Mouse (Mus musculus) frontal cortex, adult 2 months (tissue): ENCODE measurements at regions not wholly inside any gene's neighbourhood (a gene's known extent, or its start where the extent isn't known, plus 50 kb on each side); places are given as distances from the start of the nearest gene placed in this dataset.
"Not testable (repeated sequence)": the region's sequence is repeated elsewhere in the genome, so short reads cannot be mapped to it uniquely, and the experiment has no call there.

Experiments
- DNase-seq, 2 experiments: peaks; one replicate each; pipeline ENCODE4 v3.0.0; 2022; ENCODE audit warnings: low spot score in 1 of 2; ENCODE audit errors: extremely low spot score in 1 of 2

DNA sequence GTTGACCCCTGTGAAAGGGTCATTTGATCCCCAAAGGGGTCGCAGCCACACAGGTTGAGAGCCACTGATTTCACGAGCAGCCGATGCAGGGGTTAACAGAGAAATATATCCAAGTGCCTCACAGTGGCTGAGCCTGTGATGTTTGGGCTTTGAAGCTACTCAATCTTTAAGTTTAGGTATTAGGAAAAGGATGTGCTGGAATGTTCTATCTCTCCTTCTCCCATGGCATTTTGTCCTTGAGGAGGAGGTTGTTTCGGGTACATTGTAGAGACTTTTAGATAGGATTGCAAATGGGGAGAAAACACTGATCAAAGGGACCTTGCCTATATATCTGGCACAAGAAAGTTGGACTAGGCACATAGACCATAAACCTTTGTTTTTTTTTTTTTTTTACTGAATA, 88.6 kb upstream of the Cpsf6 start:
- no peak for DNase-seq

DNA sequence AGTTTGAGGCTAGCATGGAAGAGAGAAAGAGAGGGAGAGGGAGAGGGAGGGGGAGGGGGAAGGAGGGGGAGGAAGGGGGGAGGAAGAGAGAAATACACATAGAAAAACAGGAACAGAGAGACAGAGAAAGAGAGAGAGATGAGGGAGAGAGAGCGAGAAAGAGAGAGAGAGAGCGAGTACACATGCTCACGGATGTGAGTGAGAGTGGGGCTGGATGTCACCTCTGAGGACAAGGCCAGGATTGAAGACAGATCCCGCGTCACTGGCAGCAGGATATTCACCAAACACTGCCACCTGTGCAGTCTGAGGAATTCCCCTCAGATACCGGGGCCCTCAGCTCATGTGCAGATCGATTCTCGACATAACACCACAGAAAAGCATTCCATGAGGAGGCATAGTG, 87.3 kb upstream of the Cpsf6 start:
- no peak for DNase-seq

DNA sequence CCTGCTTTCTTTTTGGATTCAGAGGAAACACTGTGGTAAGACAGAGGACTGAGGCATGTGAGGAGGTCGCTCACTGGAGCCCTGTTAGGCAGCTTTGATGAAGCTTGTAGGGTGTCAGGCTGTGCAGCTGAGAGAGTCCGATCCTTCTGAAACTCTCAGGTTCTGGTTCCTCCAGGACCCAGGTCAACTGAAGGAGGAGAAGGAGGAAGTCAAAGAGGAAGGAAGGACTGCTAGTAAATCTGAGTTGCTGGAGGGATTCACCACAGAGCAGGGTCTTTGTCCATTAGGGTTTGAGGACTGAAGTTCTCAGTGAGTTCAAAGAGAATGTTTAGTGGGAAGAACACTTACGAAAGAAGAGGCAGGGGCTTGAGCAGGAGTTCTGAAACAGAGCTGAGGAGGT, 86.6 kb upstream of the Cpsf6 start:
- DNase-seq, result no peak

DNA sequence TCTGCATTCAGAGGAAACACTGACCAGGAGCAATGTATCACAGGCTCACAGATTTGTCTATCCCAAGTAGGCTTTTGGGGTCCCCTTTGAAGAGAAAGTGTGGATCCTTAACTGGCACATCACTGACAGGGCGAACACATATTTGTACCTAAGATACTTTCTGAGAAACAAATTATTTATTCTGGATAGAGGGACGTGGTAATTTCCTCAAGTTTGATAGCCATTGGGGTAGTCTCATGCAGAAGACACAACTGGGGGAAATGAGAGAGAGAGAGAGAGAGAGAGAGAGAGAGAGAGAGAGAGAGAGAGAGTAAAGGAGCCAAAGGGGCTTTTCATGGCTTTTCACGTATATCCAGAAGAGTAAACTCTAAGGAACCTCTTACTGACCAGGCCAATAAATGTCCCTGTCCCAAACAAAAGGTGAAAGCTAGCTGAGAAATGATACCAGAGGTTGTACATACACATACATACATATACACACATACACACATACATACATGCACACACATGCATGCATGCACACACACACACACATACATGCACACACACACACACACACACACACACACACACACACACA, 85.9 kb upstream of the Cpsf6 start:
- DNase-seq, result no peak

DNA sequence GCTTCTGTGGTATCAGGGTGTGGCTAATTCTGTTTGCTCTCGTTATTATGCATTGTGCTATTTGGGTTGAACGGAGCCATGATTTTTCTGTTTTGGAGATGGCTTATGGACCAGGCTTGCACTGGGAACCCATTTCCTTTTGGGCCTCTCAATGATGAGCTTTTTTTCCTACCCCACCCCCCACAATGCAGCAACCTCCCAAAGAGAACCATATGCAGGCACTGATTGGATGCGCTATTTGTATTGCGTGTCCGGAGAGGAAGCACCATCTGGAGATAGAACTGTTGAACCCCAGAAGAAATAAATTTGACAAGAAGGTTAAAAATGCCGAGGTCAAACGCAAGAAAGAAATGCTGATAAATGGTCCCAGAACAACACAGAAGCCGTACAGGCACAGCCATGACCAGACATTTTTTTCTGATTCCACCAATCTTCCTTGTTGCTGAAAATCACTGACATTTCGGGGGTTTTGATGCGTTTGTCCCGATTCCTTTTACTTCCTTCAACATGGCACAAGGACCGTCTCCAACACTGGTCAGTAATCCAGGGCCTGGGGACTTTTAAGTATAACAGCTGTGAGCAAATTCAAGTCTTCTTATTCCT, 85.3 kb upstream of the Cpsf6 start:
- no peak for DNase-seq

DNA sequence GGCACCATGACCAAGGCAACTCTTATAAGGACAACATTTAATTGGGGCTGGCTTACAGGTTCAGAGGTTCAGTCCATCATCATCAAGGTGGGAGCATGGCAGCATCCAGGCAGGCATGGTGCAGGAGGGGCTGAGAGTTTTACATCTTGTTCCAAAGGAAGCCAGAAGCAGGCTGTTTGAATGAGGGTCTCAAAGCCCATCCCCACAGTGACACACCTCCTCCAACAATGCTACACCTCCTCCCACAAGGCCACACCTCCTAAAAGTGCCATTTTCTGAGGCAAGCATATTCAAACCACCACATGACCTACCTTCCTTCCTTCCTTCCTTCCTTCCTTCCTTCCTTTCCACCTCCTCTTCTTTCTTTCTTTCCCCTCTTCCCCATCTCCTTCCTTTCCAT, 84.5 kb upstream of the Cpsf6 start:
- not testable (repeated sequence) for DNase-seq

DNA sequence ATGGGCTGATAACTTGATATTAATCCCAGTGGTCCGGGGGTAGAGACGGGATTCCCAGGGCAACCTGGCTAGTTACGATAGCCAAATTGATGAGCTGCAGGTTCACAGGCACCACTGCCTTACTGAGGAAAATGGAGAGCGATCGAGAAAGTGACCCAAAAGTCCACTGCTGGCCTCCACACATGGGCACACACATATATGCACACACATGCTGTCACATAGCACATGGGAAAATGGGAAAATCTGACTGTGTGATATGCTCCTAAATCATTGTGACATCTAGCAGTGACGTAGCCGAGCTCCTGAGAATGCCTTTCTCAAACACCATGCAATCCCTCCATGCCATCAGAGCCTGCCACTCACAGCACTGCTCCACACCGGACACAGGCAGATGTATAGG, 83.8 kb upstream of the Cpsf6 start:
- no peak for DNase-seq

DNA sequence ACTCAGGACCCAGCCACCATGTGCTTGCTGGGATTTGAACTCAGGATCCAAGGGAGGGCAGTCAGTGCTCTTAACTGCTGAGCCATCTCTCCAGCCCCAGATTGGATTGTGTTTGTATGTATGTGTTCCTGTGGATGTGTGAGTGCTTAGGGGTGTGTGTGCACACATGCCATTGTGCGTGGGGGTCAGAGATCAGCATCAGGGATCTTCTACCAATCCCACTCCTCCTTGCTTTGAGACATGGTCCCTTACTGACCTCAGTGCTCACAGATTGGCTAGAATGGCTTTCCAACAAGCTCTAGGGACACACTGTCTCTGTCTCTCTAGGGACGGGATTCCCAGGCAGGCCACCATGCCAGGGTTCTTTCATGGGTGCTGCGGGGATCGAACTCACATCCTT, 83.1 kb upstream of the Cpsf6 start:
- DNase-seq, result no peak

DNA sequence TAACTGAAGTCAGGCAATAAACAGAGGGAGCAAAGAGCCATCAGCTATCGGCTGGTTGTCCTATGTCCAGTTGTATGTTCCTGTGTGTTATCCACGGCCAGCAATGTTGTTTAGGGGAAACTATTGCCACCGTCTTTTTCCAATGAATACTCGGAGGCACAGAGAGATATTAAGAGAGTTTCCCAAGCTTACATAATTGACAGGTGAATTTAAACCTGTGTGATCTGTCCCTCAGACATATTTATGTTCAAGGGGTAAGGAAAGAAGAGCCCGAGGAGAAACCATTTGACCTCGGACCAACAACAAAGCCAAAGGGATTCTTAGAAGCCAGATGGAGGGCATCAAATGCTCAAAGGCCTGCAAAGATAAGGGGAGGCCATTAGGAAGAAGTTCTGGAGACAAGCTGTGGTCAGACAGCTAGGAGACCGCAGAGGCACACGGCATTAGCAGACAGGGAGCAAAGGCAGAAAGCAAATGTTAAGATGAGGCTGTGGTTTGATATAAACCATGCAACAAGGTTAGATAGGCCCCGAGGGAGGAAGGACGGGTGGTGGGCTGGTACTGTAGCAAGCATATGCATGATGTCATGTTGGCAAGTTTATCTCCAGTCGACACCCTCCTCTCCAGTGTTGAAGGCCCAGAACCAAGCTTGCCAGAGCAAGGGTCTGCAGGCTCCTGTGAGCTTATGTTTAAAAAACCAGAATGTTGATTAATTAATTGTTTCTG, 82.1 kb upstream of the Cpsf6 start:
- no peak for DNase-seq

DNA sequence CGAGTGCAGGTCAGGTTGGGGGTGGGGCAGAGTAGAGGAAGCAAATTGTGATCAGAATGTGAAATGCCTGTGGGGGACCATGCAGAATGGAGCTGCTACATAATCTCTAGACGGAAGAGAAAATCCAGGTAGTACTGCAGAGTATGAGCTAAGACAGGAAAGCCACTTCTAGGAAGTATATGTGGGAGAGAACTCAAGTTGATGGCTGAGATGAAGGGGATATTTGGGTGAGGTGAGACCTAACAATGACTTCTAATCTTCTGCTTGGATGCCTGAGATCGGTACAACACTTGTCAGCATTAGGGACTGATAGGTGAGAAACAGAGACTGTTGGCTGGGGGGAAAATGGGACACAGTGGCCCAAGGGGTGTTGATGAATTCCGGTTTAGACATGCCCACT, 81.4 kb upstream of the Cpsf6 start:
- no peak for DNase-seq

DNA sequence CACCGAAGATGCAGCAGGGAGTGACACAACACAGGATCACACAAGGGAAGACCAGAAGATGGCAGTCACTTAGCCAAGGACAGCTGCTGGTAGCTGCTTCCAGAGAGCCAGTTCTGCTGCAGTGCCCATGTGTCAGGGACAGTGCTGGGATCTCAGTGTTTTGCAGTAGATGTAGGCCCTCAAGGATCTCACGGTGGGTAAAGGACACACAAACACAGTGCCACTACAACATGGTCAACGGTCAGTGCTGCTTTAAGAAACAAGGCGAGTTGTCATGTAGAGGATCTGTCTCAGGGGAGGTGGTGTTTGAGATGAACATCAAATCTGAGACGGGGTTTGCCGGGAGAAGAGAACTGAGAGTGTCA, 80.5 kb upstream of the Cpsf6 start:
- no peak for DNase-seq

DNA sequence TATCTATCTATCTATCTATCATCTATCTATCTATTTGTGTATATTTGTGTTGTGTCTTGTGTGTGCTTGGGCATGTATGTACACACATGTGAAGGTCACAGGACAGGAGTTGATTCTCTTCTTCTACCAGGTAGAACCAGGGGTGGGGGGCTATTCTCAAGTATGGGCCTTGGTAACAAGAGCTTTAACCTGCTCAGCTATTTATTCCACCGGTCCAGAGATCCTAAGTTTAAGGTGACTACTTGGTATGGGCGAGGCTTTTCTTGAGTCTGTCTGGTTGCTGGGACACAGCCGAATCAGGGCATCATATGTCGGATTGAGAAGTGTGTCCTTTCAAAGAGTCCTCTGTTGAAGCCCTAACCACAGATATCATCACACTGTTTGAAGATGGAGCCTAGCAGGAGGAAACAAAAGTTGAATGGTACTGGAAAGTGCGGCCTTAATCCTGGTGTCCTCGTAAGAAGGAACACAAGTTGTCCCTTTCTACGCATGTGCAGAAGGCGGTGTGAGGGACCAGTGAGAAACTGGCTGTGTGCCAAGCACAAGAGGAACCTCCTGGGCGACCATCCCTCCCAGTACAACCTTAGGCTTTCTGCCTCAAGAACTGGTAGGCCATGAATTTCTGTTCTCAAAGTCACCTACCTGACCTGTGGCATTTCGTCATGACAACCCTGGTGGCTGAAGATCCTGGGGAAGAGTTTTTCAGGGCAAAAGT, 80.0 kb upstream of the Cpsf6 start:
- no peak for DNase-seq

DNA sequence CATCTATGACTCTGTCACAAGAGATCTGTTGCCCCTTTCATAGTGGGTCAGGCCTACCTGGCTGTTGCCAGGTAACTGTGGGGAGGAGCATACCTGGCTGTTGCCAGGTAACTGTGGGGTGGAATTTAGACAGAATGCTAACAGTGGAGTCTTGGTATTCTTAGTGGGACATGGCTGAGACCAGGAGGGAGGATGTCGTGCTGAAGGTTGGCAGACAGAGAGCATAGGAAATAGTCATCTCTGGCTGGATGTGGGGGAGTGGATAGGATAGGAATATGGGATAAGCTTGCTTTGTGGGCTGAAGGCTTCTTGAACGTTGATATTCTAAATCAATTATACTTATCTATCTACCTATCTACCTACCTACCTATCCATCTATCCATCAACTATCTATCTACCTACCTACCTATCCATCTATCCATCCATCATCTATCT, 79.2 kb upstream of the Cpsf6 start:
- no peak for DNase-seq

DNA sequence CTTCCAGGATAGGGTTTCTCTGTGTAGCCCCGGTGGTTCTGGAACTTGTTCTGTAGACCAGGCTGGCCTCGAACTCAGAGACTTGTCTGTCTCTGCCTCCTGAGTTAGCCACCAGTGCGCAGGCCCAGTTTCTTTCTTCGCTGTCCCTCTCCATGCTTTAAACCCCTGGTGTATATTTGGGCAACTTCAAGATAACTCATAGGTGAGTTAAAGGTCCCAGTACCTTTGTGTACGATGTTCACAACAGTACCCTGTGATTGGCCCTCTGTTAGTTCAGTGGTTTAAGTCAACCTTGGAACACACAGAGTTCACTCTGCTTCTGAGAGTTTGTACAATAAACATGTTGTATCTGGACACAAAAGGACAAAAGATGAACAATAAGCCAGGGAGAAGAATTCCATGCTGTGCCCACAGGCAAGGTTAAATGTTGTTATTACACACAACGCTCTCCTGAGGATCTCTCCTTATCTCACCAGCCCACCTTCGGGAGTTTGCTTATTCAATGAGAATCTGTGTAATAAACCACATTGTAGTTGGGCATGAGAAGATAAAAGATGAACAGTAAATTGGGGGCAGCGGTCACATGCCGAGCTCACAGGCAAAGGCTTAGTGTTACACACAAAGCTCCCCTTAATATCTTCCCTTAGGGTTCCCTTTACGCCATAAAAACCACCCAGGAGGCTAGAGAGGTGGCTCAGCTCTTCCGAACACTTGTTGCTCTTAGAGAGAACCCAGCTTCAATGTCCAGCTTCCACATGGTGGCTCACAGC, 78.6 kb upstream of the Cpsf6 start:
- no peak for DNase-seq

DNA sequence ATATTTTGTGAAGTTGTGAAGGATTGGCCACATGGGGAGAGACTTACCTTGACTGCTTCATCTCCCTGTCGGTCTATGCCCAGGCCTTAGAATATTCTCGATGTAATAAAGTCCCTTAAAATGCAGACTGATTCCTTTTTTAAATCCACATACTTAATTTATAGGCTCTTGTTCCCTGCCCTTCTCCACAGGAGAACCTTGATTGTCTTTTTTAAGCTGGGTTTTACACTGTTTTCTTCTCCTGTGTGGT, 77.8 kb upstream of the Cpsf6 start:
- DNase-seq, result no peak

DNA sequence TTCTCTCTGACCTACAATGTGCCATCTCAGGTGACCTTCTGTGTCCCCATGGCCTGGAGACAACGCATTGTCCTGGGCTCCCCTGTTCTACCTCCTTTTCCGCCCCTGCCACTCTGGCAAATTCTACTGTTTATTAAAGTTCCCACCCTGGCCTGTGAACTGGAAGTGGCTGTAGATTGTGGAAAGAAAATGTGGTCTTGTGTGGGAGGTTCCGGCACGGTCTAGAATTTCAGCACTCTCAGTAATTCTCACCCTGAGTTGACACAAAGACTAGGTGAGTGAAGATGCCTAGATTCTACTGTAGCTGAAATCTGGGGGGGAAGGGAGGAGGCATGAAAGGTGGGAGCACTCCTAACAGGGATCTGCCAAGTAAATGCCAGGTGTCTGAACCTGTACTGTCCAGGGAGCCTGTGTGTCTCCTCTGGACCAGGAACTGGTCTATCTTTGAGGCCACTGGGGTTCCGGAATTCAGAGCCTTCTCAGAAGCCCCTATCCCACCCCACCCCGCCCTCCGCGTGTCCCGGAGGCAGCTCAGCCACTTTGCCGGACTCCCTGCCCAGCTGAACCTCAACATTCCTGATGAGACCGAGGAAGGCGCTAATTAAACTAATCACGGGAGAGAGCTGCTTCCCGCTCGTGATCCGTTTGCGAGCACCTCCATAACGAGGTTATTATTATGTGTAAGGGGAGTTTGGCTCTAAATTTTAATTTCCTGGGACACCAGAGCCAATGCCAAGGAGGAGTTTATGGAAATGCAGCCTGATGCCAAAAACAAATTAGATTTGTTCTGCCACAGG, 77.3 kb upstream of the Cpsf6 start:
- no peak for DNase-seq

DNA sequence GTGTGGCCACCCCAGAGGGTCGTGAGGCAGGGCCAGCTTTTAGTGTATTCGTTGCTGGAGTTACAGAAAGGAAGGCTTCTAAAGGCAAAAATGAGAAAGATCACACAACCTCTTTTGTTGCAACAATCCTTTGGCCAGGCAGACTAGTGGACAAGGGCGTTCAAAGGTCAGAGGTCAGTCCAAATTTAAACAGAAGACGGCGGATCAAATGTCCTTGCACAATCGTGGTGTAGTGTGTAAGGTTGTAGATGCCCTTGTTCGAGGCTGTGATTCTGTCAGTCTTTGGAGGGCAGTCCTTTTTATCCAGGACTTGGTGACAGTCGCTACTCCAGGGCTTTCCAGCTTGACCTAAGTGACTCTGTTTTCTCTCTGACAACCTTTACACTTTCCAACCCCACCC, 76.6 kb upstream of the Cpsf6 start:
- DNase-seq, result no peak

DNA sequence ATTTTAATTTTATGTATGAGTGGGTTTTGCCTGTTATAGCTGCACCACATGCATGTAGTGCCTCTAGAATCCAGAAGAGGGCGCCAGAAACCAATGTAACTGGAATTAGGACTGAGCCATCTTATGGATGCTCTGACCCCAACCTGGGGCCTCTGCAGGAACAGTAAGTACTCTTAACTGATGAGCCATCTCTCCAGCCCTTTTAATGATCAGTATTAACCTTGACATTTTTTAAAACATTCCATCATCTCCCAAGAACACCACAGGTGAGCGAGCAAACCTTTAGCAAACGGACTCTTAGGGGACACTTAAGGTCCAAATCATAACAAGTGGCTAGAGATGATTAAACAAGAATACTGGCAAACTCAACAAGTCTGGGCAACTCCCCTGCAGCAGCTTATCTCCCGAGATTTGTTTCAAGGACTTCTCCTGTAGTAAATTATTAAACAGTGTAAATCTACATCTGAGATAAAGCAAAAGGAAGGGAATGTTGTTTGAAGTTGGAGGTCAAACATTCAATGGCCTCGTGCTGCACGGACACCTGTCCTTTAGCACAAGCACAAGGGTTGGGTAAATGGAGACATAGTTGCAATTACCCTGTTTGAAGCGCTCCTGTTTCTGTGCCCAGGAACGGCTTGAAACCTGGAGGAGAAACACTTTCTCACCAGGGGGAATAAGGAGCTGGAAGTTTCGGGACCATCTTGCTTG, 75.9 kb upstream of the Cpsf6 start:
- peak in 1 of 2 experiments; percentile 58 for DNase-seq

DNA sequence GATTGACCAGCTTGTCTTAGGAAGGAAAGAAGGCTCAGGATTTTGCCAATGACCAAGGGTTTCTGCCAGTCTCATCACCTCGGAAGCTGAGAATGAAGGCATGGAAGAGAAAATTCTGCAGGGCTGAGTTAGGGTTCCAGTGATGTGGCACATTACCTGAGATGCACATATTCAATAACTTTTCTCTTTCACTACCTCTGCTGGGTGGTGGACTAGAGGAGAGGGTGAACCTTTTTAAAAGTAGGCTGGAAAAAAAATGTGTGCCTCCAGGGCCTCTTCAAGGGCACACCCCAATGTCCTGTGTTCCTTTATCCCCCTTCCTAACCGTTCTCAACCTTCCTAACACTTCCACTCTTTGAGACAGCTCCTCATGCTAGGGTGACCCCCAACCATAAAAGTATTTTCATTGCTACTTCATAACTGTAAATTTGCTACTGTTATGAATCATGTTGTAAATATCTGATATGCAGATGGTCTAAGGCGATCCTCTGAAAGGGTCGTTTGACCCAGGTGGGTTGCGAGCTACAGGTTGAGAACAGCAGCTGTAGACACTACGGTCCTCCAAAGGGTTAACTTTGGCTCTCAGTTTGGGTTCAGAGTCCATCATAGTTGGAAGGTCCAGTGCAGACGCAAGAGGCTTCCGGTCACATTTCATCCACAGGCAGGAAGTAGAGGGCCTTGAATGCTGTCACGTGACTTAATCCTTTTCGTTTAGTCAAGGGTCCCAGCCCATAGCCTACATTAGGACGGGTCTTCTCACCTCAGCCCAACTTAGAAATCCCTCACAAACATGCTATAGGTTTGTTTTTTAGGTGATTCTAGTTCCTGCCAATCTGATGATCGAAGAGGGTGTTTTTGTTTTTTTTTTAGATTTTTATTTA, 75.1 kb upstream of the Cpsf6 start:
- DNase-seq, result no peak
